Mouse (Mus musculus): ENCODE measurements at regions not wholly inside any gene's neighbourhood (a gene's known extent, or its start where the extent isn't known, plus 50 kb on each side); places are given as distances from the start of the nearest gene placed in this dataset.

DNA sequence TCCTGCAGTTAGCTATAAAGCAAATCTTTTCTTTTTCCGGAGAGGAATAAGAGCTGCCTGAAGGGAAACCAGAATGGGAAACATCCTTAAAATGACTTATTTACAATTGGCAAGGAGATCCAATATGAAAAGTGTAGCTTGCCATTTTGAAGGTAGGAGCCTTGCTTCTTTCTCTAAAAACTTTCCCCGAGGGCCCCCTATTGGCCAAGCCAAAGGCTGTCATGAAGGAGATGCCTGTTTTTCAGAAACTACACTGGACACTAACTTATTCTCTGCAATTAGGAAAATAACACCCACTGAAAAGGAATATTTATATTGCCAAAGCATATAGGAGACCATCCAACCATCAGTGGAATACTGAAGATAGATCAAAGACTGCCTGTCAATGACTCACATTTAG is 312.8 kb upstream of the Thrb start:
- no peak for DNase-seq (ENCODE audit: low spot score in 2 of 2)

DNA sequence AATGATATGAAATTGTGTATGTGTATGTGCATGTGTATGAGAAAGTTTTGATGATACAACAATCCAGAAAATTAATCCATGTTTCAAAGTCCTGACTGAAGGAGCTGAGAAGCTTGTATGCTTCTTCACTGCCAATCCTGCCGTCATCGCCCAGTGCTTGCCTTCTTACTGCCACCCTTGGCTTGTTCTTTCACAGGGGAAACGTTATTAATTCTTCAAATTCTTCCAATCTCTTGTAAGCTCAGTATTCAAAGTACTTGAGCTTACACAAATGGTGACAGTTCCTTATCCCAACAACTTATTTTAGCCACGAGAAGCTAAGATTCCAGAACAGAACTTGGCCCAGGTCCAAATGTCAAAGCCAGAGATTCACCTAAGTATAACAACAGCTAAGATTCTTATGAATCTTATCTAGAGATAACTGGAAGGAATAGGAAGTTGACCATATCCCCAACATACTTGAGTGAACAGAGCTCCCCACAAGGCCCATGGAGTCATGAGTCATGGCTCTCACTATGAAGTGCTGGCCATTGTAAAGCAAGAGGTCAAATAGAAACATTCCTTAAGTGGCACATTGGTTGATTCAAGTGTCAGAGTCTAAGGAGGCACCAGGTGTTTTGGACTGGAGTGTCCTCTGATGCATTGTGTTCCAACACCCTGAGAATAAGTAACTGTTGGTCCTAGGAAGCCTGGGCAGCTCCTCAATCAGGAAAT is 307.6 kb upstream of the Thrb start:
- no peak for DNase-seq (ENCODE audit: low spot score in 2 of 2)

DNA sequence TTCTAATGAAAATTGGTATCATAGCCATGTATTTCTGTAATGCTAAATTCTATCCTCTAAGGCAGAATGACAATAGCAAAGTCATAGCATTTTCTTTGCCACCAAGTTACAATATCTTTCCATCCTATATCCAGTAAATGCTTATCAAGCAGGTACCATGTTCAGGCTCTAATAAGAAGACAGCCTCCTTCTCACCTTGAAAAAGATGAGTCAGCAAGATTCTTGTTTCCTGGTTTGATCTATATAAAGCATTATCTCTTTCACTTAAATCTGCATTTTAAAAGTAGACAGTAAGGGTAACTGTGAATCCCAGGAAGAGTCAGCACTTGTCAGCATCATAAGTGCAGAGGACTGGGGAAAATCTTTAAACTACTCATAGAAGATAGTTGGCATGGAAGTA is 298.2 kb upstream of the Thrb start:
- no peak for DNase-seq (ENCODE audit: low spot score in 2 of 2)

DNA sequence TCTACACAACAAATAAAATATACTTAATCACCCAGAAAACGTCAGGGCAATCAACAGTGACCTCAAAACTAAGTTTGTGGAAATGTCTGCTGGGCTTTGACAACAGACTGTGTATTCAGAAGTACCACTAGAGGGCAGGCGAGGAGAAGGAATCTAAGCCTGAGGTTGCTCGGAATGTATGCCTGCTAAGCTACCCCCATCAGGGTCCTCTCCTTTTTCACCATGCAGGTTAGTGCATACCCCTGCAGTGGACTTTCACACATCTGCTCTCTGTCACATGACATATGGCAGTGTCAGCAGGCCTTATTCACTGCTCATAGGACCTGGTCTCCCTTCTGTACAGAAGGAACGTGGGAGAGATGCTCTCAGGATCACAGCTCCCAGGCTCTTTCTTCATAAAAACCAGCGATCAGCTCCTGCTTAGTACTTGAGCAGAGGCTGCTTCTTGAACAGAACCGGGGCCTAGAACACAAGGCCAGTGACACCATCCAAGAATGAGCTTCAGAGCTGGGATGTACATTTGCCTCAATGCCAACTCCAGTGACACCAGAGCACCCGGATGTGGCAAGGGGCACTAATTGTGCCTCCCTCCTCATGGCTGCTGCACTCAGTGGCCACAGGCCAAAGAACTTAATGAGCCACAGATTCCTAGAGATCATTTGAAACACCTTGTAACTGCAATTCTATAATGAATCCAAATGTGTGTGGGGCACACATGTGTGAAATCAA is 257.1 kb upstream of the Thrb start:
- DNase-seq (ENCODE audit: low spot score in 2 of 2): peak in 1 of 2 experiments; percentile 32

DNA sequence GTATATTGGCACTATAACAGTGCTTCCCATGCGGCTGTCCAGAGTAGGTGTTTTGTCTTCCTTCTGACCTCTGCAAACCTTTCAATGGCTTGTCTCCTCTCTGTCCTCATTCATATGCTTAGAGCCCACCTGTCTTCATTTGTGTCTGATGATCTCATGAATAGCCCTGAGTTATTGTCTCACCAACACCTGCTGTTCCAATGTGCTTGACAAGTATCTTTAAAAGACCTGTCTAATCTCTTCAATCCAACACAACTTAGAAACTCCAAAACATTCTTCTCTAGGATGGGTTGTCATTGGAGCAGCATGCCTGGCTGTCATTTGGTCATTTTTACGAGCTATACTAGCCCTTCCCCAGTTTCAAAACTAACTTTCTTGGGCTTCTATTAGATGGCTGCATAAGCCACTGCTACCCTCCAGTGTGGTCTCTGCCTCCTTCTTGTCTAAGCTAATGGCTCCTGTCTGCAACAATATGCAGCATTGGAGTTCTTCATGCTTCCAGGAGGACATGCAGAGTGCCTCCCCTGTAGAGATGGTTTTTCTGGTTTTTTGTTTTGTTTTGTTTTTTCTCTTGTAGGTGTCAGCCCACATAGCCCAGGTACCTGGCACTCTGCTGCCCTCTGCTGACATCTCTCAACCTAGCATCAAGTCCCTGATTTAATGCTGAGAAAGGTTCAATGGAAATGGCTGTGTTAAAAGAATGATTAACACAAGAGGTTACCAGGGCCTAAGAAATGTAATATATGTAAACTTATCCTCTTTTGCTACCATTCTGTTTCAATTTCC is 254.3 kb upstream of the Thrb start:
- peak in 1 of 2 experiments; percentile 49 for DNase-seq (ENCODE audit: low spot score in 2 of 2)

DNA sequence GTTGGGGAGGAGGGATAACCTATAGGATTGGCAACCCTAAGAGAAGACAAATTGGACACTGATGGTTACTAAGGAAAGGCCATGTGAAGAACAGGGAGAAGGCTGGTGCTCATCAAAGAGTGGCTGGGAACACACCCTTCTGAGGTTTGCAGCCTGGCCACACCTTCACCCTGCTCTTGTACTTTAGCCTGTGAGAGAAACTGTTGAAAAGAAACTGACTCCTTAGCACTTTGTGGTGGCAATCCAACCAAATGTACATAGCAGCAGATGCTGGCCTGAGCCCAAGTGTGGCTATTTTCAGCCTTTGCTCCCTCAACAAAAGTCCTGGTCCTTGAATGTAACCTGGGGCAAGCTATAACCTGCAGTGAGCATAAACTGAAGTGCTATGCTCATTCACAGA is 253.2 kb upstream of the Thrb start:
- no peak for DNase-seq (ENCODE audit: low spot score in 2 of 2)

DNA sequence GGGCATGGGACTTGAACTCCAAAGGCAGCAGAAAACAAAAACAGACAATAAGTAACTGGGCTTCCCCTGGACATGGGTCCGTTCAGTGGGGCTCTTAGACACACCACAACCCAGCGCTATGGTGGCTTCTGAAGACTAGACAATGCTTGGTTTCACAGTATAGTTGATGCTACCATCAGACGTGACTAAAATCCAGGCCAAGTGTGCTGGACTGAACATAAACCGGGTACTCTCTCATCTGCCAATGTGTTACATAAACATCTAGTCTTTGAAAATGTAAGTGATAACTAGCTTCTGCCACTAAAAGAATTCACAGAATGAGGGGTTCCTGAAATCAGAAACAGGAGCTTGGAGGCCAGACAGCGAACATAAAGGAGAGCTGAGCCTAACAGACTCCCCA is 251.7 kb upstream of the Thrb start:
- no peak for DNase-seq (ENCODE audit: low spot score in 2 of 2)

DNA sequence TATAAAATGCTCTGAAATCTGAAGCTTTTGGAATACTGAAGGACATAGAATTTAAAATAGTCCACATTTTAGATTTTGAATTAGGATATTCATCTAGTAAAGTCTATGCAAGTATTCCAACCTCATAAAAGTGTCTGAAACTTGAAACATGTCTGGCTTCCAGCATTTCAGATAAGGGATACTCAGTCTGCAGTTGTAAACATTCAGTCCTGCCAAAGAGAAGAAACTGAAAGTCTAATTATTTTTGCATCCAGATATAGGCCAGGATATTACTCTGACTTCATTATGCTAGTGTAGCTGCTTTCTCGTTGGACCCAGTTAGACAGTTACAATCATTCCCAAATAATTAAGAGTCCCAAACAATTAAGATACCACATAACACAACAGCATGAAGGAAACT is 251.2 kb upstream of the Thrb start:
- DNase-seq (ENCODE audit: low spot score in 2 of 2): no peak

DNA sequence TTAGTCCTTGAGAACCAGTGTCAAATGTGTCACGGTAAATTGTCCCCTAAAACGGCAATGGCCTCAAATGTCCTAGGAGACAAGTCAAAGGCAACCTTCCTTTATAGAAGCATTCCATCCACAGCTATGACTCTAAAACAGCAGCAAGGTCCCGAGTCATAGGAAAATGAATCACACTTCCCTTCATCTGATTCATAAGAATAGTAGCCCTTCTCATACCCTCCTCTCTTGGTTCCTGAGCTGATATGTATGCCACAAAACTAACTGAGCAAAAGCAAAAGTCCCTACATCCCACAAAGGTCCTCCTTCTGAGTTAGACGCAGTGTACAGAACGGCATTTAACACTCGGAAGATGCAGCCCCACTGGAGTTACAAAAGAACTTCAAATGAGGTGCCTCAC is 250.6 kb upstream of the Thrb start:
- DNase-seq (ENCODE audit: low spot score in 2 of 2): no peak

DNA sequence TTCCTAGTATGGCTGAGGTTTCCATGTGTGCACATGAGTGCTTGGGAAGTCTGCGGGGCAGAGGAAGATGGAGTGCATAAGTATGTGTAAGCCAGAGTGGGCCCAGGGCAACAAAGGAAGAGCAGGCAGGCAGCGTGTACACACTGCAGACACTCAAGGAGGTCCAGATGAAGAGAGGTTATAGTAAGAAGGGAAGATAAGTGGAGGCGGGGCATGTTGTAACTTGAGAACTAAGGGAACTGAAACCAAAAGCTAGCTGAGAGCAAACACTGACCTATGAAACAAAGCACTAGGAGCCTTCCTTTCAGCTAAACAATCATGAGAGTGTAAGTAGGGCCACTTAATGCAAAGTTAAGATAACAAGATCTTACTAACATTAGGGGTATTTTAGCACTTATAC is 249.3 kb upstream of the Thrb start:
- no peak for DNase-seq (ENCODE audit: low spot score in 2 of 2)

DNA sequence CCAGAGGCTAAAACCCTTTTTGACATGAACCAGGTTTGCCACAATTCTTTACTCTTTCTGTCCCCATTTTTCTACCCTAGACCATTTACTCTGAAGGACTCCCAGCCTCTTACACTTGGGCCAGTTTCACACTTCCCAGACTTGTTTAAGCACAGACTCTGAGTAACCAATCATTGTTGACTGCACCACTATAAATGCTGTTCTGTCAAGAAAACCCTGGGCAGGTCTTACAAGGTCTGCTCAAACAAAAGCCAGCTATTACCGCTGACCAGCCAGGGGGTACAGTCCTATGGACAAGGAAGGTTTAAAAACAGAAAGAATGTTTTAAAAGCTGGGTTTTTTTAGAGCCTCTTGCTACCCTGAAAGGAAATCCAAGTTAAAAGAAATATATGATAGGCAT is 248.8 kb upstream of the Thrb start:
- no peak for DNase-seq (ENCODE audit: low spot score in 2 of 2)

DNA sequence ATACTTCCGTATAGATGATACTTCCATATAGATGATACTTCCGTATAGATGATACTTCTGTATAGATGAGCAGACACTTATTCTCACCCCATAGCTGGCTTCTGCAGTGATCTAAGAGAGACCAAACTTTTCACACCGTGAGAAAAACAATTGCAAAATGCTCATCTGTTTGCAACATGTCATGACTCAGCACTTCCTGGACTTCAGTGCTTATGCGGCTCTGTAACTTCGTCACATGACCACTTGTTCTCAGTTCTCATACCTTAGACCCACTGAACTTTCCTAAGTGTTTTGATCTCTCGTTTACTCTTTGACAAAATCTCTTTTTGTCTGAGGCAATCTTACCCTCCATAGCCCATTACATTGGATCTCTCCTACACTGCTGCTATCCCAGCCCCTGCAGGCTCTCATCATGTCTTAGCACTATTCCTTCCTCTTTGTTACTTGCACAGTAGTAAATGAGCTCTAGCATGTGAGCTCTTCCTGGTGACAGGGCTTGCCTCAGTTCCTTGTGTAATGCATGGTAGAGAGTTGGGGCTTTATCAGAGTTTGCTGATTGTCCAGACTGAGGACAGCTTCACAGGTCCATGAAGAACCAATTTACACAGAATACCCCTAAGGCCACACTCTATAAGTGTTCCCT is 245.7 kb upstream of the Thrb start:
- DNase-seq (ENCODE audit: low spot score in 2 of 2): no peak

DNA sequence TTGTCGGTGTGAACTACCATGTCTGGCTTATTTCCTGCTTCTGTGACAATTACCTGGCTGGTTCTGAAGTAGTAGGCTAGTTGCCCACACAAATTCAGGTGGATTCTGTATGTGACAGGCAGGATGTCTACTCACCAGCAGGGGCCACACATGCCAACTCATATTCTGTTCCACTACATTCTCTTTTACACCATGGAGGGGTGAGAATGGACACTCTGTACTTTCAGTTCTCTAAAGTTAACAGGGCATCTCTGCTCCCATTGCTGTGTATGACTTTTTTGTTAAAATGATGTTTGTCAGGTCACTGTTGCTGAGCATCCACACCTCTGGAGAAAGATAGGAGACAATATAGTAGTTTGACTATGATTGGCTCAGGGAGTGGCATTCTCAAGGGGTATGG is 232.3 kb upstream of the Thrb start:
- DNase-seq (ENCODE audit: low spot score in 2 of 2): no peak

DNA sequence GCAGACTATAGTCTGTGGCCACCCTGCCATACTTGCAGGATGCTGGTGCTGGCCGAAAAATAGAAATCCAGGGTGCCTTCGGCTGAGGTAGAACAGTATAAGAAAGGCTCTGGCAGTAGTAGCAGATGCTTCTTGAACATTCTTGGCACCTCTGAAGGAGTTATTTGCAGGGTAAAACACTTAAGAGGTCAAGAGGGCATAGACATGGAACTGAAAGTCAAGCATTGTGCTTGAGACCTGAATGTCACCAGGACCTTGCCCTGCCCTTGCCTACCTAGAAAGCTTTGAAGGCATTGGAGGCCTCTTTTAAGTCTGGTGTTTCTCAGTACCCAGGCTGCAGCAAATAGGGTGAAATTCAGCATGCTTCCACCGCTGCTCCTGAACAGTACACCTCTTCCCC is 230.9 kb upstream of the Thrb start:
- DNase-seq (ENCODE audit: low spot score in 2 of 2): no peak

DNA sequence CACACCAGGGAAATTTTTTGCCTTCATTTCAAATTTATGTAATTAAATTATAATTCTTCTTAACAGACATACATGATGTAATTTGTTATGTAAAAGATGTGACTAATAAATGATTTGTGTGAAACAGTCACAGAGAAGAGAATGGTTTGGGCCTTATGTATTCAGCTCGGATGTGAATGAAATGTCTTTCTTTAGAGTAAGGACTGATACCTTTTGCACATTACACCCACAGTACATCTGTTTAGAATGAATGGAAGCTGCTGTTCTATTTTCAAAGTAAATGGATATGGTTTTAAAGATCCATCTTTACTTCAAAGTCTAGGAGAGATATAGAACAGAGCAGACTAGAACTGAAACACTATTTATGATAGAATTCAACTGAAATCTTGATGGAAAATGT is 226.7 kb upstream of the Thrb start:
- no peak for DNase-seq (ENCODE audit: low spot score in 2 of 2)

DNA sequence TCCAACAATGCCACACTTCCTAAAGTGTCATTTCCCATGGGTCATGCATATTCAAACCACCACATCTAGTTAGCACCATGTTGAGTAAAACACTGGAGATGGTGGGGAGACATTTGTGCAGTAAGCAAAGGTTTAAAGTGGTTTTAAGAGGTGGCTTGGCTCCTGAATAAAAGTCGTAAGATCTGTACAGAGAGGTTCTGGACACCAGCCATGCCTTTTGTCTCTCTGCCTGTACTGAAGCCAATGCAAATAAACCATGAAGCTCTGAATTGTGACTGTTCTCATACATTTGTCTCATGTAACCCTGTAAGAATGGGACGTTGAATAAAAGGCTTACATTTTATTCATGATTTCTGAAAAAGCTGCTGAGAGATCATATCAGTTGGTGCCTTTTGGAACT is 202.1 kb upstream of the Thrb start:
- no peak for DNase-seq (ENCODE audit: low spot score in 2 of 2)

DNA sequence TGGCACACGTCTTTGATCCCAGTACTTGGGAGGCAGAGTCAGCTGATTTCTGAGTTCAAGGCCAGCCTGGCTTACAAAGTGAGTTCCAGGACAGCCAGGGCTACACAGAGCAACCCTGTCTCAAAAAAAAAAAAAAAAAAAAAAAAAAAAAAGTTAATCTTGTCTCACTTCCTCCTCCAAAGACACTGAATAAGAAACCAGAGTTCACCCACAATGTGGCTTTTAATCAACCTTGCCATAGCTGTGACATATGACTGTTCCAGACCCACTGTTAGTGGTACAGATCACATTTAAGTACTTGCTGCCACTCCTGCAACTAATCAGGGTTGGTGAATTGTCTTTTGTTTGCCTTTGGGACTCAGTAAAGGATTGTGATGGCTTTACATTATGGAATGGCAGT is 181.1 kb upstream of the Thrb start:
- no peak for DNase-seq (ENCODE audit: low spot score in 2 of 2)

DNA sequence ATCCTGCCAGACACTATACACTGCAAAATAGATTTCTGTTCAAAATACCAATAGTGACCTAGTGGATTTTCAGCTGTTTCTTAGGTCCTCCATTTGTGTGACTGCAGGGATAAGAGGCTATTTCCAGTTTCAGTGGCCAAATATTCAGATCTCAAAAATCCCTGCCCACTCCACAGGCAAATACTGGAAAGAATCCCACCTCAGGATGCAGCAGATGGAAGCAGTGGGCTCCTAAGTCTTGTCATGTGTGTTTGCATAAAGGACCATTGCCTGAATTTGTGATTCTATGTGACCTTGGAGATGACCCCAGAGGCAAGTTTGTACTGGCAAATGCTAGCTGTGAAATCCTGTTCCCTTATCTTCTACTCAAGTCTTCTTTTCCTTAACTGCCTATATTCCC is 175.2 kb upstream of the Thrb start:
- DNase-seq (ENCODE audit: low spot score in 2 of 2): no peak

DNA sequence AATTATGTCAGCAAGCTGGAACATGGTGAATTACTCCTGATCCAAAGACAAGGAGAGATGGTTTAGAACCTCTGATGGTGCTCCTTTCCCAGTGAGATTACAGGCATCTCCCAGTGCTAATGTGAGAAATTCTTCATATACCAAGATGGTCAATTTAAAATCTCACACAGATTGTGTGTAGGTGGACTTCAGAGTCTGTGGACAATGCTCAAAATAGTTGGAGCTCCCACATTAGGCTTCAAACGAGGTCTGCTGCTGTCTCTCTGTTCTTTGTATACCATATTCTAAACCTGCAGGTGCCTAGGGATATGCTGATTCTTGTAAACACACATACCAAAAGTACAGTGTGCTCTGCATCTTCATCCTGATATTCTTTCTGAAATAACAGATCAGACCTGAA is 146.3 kb upstream of the Thrb start:
- DNase-seq (ENCODE audit: low spot score in 2 of 2): no peak

DNA sequence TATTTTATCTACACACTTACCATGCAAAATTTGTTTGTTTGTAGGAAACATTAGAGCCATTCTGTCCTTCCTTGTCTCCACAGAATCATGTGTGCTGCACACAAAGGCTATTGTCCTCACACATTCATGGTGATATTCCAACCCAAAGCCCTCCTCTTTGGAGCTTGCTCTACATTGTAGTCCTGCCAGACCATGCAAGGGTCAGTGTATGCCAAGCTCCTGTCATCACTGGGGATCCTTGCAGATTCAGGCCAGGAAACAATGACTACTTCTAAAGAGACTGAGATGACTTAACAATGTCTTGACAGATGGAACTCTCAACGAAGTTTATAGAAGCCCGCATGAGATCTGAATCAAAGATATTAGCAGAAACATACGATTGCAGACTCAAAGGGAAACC is 137.4 kb upstream of the Thrb start:
- DNase-seq (ENCODE audit: low spot score in 2 of 2): no peak

DNA sequence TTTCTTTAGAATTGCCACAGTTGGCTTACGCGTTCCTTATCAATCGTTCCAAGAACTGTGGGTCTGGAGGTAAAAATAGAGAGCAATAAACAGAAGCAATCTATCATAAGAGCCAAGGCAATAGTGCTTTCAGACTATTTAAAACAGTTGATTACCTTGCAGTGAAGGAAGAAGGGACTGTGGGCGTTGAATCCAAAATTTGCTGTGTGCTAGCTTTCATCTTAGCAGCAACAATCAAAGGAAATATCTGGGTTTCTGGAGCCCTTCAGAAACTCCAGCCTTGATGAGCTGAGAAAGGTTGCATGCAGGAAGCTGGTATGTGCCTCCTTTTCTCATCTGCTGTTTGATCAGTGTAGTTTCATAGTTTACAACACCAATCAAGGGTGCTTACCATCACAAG is 136.1 kb upstream of the Thrb start:
- DNase-seq (ENCODE audit: low spot score in 2 of 2): no peak

DNA sequence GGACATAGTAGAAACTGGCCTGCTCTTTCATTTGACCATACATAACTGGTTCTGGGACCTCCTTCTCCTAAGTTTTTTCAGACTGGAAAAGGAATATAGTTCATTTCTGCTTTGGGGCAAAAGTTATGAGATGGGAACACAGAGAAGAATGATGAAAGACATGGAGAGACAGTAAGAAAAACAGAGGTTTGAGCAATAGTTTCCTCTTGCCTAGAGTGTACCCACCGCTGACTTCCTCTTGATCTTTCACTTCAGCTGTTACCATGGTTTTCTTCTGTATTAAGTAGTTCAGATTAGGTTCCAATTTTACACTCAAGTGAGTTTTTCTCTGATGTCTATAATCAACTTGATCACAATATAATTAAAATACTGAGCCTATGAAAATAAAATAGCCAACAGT is 120.7 kb upstream of the Thrb start:
- no peak for DNase-seq (ENCODE audit: low spot score in 2 of 2)

DNA sequence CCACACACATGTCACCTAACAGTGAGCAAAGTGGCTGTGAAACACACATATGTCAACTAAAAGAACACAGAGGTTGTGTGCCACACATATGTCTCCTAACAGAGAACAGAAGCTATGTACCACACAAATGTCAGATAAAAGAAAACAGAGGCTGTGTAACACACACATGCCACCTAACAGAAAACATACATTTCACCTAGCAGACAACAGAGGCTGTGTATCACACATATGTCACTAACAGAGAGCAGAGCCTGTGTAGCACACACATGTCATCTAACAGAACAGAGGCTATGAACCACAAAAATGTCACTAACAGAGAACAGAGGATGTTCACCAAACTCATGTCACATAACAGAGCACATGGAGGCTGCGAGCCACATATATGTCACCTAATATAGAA is 103.6 kb upstream of the Thrb start:
- DNase-seq (ENCODE audit: low spot score in 2 of 2): no peak

Measured in frontal cortex, postnatal 14 days (tissue).